Mouse (Mus musculus) telencephalon, adult 2 months (tissue): ENCODE measurements at regions not wholly inside any gene's neighbourhood (a gene's known extent, or its start where the extent isn't known, plus 50 kb on each side); places are given as distances from the start of the nearest gene placed in this dataset.

ENCODE experiments used
- DNase-seq: peaks from one replicate; pipeline ENCODE4 v3.0.0-alpha.2; 2011; ENCODE audit warnings: low read depth, low spot score

DNA sequence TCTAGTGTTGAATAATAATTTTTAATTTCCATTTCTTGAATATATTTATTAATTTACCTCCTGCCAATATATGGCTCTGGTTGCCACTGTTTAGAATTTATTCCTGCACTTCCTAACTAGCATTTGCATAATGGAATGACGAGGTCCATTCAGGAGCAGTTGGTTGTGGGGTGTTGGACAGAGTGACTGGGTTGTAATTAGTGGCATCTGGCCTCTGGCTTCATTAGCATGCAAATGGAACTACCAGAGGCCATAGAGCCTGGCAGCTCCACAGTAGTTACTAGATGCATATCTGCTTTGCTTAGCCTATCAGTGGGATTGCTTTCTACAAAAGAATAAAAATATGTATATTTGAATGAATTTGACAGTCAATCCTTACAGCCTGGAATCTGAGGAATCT lies 1099.6 kb upstream of the Cdh8 start:
- DNase-seq: no peak

DNA sequence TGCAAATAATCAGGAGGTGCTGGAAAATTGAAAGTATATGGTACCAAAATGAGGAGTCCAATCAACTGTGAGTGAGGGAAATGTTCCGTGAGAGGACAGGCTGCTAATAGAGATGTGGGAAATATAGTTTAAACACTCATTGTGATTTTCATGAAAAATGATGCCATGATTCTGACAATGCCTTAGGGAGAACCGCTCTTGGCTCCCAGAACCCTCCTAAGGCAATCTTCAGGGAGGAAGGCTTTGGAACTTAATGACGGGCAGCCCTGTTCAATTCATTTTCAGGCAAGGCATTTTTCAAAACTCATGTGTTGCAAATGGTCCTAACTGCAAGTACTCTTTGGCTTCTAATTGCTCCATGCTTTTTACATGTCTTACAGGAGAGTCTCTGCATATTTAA lies 1098.9 kb upstream of the Cdh8 start:
- no peak for DNase-seq

GRCm38 (mm10) chr8:100506478-100506877 lies 1090.2 kb upstream of the Cdh8 start:
- DNase-seq: no peak

GRCm38 (mm10) chr8:100500342-100500712 lies 1084.1 kb upstream of the Cdh8 start:
- no peak for DNase-seq

DNA sequence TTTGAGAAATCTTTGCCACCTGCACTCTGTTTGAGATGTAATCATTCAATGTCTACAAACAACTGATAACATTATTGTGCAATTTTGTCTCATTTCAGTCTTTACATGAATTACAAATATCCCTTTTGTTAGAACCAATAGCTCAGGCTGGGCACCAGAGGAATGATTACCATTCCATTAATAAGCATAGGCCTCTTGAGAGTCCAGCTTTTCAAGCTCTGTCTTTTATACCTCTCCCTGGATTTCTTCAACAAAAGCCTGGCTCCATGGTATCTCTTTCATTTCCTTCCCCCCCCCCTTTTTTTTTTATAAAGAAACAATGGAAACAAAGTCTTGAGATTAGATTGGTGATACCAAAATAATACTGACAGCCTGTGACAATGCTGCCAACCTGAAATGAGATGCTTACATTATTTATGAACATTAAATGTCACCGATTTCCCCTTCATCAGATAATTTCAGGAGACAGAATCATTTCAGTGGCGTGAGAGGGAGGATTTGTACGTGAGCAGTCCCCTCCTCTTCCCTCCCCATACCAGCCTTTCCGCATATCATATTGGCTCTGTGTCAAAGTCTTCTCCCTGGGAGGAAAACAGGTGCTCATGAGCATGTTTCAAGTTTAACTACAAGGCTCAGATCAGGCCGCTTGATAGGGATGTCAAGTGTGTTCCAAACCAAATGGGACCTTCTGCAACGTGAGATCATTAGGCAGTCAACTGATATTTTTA lies 1083.5 kb upstream of the Cdh8 start:
- no peak for DNase-seq

GRCm38 (mm10) chr8:100494445-100494844 lies 1078.2 kb upstream of the Cdh8 start:
- DNase-seq: no peak

DNA sequence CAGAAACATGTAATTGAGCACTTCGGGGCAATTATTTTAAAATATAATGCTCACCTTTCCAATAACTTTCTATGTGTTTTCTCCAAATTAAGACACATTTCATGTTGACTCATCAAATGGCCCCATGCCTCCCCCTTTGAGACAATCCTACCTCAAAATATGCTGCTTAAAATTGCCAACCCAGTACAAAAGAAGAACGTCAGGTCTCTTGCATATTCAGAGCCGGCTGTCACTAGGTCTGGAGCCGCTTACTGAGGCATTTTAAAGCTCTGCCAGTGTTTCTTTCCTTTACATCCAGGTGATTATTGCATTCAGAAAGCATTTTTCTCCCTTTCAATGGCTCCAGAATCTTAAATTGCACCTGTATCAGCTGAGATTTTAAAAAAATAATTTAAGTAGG lies 1059.7 kb upstream of the Cdh8 start:
- peak; percentile 17 for DNase-seq

DNA sequence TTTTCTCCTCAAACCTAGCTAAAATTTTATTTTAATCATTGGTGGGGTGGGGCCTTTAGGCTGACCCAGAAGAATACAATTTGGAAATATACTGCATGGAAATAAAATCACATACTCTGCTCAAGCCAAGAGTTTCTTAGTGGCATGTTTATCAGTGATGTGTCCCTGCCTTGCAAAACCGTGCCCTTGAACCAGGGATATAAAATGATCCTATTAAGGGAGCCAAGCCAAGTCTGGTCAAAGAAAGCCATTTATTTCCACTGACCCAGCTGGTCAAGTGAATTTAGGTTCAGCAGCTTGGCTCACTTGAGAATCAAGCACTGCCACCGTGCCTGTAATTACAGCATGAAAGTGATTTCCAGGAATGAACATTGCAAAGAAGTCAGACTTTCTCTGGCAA lies 1035.0 kb upstream of the Cdh8 start:
- DNase-seq: no peak

GRCm38 (mm10) chr8:100450380-100450936 lies 1034.2 kb upstream of the Cdh8 start:
- DNase-seq: peak; percentile 11

- DNase-seq: peak; percentile 11
Measured at GRCm38 (mm10) chr8:100446677-100447350, 1030.5 kb upstream of the Cdh8 start.
